Mouse (Mus musculus): ENCODE measurements at regions not wholly inside any gene's neighbourhood (a gene's known extent, or its start where the extent isn't known, plus 50 kb on each side); places are given as distances from the start of the nearest gene placed in this dataset.

- TF ChIP-seq CTCF (IDR thresholded peaks at IDR 0.05; ENCODE audit: control insufficient read depth, insufficient read depth, low read length): no peak
- TF ChIP-seq POLR2A (IDR thresholded peaks at IDR 0.05; ENCODE audit: borderline replicate concordance, control insufficient read depth, low read depth, low read length): no peak
Measured at GRCm38 (mm10) chr15:61399971-61400370, 477.2 kb upstream of the A1bg start.
